Mouse (Mus musculus) small intestine, adult 2 months (tissue): Measurements from ENCODE around the gene Cdk5rap2.

Experiments
- CTCF ChIP-seq: fragments of 200-500 bp; IDR thresholded peaks from 2 replicates; pipeline ENCODE4 v1.5.1; 2012; ENCODE audit warnings: low read depth, mild to moderate bottlenecking, control low read depth, inconsistent platforms, low read length, moderate library complexity, mixed read lengths; ENCODE audit not compliant: insufficient replicate concordance, insufficient read length; ENCODE audit errors: extremely low read depth
- POLR2A ChIP-seq: fragments of 200-500 bp; IDR thresholded peaks from 2 replicates; pipeline ENCODE4 v1.6.1; 2012; ENCODE audit warnings: low read depth, mild to moderate bottlenecking, control low read depth, inconsistent platforms, low read length, moderate library complexity

DNA sequence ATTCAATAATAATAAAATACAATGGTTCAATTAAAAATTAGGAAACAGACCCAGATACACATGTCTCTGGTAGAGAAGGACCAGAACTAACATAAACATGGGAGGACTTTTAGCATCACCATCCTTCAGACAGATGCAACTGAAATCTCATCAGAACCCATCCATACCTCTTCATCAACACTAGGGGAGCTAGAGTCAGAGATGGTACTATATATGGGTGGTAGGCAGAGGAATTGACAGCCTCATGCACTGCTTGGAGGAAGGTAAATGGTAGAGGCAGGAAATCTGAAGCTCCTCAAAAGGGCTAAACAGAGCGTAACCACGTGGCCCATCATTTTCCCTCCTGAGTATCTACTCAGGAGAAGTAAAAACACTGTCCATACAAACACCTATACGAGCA, 132.2 kb downstream of the Cdk5rap2 start:
- TF ChIP-seq CTCF: no peak
- TF ChIP-seq POLR2A: no peak
